Mouse (Mus musculus) cerebellum, adult 2 months (tissue): ENCODE results near the gene Gm17428.

Source experiments
- CTCF ChIP-seq: fragments of 200-500 bp; IDR thresholded peaks from 2 replicates; pipeline ENCODE4 v1.5.1; 2011; ENCODE audit warnings: low read depth, mild to moderate bottlenecking, control low read depth, low read length, moderate library complexity, borderline replicate concordance; ENCODE audit not compliant: insufficient read depth
- POLR2A ChIP-seq: fragments of 200-500 bp; IDR thresholded peaks from 2 replicates; pipeline ENCODE4 v1.6.1; 2011; ENCODE audit warnings: low read length, control low read depth, borderline replicate concordance; ENCODE audit not compliant: insufficient read depth

- TF ChIP-seq POLR2A: no peak
- no peak for TF ChIP-seq CTCF
Observed at GRCm38 (mm10) chr14:54962714-54963113, 14.0 kb upstream of the Gm17428 start.
